Mouse (Mus musculus): ENCODE results near the gene Cenpn.

Cenpn gene

GRCm38 (mm10) chr8:116943161-116943554, 21.6 kb downstream of the Cenpn start, which contains the start of gene Atmin:
Atmin (plus strand) TSS chr8:116943393.
- peak; percentile 99 for DNase-seq

- peak; percentile 93 for DNase-seq
Measured at GRCm38 (mm10) chr8:116943555-116944384, 22.2 kb downstream of the Cenpn start.

DNA sequence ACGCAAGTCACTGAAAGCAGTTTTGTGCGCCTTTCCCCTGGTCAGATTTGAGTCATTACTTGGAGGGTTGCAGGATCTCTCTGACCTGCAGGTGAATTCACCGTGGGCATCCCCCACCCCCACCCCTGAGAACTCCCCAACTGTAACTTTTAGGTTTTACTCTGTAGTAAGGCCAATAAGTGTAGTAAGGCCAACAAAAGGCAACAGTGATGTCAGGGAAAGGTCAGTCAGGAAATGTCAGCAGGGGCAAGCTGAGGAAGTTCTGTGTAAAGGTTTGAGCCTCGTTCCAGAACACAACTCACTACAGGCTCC, 22.8 kb downstream of the Cenpn start:
- no peak for DNase-seq

- no peak for DNase-seq
Measured at GRCm38 (mm10) chr8:116945169-116945910, 23.8 kb downstream of the Cenpn start.

GRCm38 (mm10) chr8:116946268-116946838, 24.8 kb downstream of the Cenpn start:
- DNase-seq: peak; percentile 98

DNA sequence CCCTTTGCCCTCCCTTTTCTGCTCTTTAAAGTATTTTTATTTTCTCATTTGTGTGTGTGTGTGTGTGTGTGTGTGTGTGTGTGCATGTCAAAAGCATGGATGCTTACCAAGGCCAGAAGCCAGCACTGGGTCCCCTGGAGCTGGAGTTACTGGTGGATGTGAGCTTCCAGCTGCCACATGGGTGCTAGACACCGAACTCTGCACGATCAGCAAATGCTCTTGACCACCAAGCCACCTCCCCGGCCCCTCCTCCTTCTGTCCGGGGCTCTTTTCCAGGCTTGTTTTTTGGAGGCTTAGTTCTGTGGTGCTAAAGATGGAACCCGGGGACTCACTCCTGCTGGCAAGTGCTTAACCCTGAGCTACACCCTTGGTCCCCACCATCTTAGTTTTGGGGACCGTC, 25.3 kb downstream of the Cenpn start:
- peak; percentile 96 for DNase-seq

GRCm38 (mm10) chr8:116947589-116947988, 26.1 kb downstream of the Cenpn start:
- peak; percentile 90 for DNase-seq

GRCm38 (mm10) chr8:116951369-116951768, 29.8 kb downstream of the Cenpn start:
- no peak for DNase-seq

GRCm38 (mm10) chr8:116951778-116952177, 30.2 kb downstream of the Cenpn start:
- no peak for DNase-seq

- no peak for DNase-seq
Measured at GRCm38 (mm10) chr8:116952428-116952827, 30.9 kb downstream of the Cenpn start.

DNA sequence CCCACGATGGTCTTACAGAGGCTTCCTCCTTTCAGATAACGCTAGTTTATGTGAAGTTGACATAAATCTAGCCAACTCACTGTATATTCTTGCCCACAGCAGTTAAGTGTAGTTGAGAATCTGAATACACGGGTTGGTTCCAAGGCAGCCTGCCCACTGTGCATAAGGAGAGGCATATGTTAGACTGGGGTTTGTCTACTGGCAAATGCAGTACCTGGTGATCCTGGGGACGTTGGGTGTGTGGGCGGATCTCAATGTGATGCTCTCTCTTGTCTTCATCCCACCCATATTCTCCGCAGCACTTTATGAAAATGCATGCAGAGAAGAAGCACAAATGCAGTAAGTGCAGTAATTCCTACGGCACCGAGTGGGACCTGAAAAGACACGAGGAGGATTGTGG, 32.9 kb downstream of the Cenpn start:
- DNase-seq: no peak

DNA sequence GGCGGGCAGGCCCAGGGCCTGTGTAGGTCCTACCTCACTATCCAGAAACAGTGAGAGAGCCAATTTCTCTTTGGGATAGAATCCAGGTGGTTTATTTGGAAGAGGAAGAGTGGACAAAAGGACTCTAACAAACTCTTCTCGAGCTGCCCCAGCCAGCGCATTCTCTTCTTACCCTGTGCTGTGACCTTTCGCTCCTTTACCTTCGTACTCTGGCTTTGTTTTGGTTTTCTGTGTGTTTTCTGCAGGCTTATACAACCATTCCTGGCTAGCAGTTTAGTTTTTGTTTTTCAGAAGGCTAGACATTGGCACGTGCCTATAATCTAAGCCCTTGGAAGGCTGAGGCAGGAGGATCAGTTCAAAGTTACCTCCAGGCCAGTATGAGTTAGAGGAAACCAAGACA, 48.0 kb downstream of the Cenpn start:
- DNase-seq: no peak

DNA sequence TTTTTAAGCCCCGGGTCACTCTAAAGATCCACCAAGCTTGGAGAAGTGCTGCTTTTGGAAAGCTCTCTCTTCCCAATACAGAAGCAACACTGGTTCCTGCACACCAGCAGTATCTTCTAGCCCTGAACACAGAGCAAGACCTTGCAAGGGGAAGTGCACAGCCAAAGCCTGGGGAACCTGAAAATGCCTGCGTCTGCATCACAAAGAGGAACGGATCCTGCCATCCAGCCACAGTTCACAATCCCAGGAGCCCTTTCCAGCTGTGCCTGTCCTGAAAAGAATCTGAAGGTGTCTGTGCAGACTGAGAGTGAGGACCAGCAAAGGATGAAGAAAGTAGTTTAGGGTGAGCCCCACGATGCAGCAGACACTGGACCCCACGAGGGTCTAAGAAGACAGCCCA, 53.5 kb downstream of the Cenpn start:
- peak; percentile 93 for DNase-seq

DNA sequence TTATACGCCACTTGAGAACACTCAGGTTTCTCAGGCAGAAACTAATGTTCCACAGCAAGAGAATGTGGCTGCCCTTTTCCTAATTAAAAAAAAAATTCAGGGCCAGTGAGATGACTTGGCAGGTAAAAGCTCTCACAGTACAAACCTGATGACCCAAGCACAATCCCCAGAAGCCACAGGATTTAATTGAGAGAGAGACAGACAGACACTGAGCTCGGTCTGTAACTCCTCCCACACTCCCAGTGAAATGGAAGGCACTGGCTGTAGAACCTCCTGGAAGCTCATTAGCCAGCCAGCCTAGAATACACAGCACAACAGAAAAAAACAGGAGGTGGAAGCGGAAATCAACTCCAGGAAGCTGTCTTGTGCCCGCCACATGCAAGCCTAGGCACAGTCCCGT, 54.1 kb downstream of the Cenpn start:
- DNase-seq: no peak

GRCm38 (mm10) chr8:116978052-116978451, 56.5 kb downstream of the Cenpn start:
- DNase-seq: peak; percentile 92

DNA sequence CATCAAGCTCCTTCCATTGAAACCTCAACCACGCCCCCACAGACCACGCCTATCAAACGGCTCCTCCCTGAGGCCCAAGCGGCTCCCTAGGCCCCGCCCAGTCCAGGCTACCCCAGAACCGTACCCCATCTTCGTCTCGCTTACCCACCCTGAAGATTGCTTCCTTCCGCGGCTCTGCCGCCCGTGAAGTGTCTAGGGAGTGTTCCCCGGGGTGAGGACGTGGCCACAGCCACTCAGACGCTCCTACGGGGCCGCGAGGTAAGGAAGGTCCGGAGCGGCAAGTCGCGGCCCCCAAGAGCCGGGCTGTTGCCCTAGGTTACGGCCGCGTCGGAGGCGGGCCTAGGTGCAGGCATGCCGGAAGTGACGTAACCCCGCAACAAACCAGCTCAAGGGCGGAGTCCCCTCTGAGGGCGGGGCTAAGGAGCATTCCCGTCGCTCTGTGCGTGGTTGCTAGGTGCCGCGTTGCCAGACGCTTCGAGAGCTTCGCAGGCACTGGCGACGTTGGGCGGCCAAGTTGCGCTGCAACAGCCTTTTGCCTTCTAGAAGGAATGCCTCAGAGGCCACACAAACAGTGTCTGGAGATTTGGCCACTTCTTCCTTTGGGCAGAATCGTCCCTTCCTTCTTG, 57.2 kb downstream of the Cenpn start, which contains the start of gene 1700030J22Rik:
Gene 1700030J22Rik (minus strand): TSS at position 329 of the 626 bp plus-strand sequence.
- peak; percentile 100 for DNase-seq

- peak; percentile 93 for DNase-seq
Measured at GRCm38 (mm10) chr8:116980117-116980516, 58.6 kb downstream of the Cenpn start.

GRCm38 (mm10) chr8:116989842-116990241, 68.3 kb downstream of the Cenpn start:
- no peak for DNase-seq
